Mouse (Mus musculus) lung, postnatal 0 days (tissue): Measurements from ENCODE around the gene Tex50. TPM values are rescaled to one million over a fixed set of nuclear protein-coding genes. Genes with fewer than 3 reads are reported as not detected.
"Not testable (repeated sequence)": the region's sequence is repeated elsewhere in the genome, so short reads cannot be mapped to it uniquely, and the experiment has no call there.

ENCODE experiments used
- ATAC-seq: fragments of 200-750 bp; cut with Nextera tagmentation; 2 replicates; pipeline ENCODE4 v1.8.0; 2017; ENCODE audit warnings: moderate library complexity
- DNase-seq: peaks from one replicate; pipeline ENCODE4 v3.0.0-alpha.2; 2016; ENCODE audit warnings: low spot score
- H3K27ac ChIP-seq: fragments of 300-500 bp; sonication (generic); 2 replicates; pipeline ENCODE4 v1.5.1; 2014; ENCODE audit warnings: antibody characterized with exemption, mild to moderate bottlenecking, low read length, mixed read lengths
- H3K27me3 ChIP-seq: fragments of 300-500 bp; sonication (generic); replicated peaks from 2 replicates; pipeline ENCODE4 v1.6.1; 2014; ENCODE audit warnings: low read length, mixed read lengths; ENCODE audit not compliant: insufficient read depth
- H3K36me3 ChIP-seq: fragments of 300-500 bp; sonication (generic); 2 replicates; pipeline ENCODE4 v1.6.1; 2014; ENCODE audit warnings: low read length, mixed read lengths; ENCODE audit not compliant: insufficient read depth
- H3K4me1 ChIP-seq: fragments of 300-500 bp; sonication (generic); 2 replicates; pipeline ENCODE4 v1.6.1; 2014; ENCODE audit warnings: antibody characterized with exemption, low read depth, low read length, mixed read lengths; ENCODE audit not compliant: insufficient read depth
- H3K4me2 ChIP-seq: fragments of 300-500 bp; sonication (generic); replicated peaks from 2 replicates; pipeline ENCODE4 v1.6.1; 2014; ENCODE audit warnings: low read depth, mild to moderate bottlenecking, low read length, moderate library complexity, mixed read lengths
- H3K4me3 ChIP-seq: fragments of 300-500 bp; sonication (generic); 2 replicates; pipeline ENCODE4 v1.5.1; 2014; ENCODE audit warnings: low read depth, low read length
- H3K9ac ChIP-seq: fragments of 300-500 bp; sonication (generic); replicated peaks from 2 replicates; pipeline ENCODE4 v1.6.1; 2014; ENCODE audit warnings: low read depth, mild to moderate bottlenecking
- H3K9me3 ChIP-seq: fragments of 300-500 bp; sonication (generic); 2 replicates; pipeline ENCODE4 v1.6.1; 2016; ENCODE audit warnings: low read length, mixed read lengths
- CTCF ChIP-seq: IDR thresholded peaks from 2 replicates; pipeline ENCODE4 v1.5.1; 2016; ENCODE audit warnings: antibody characterized with exemption, mild to moderate bottlenecking
- EP300 ChIP-seq: IDR thresholded peaks from 2 replicates; pipeline ENCODE4 v1.6.1; 2016; ENCODE audit warnings: antibody characterized with exemption, mild to moderate bottlenecking, control low read depth
- WGBS: fragments of 180-500 bp; shearing (Covaris S2); extraction: QIAGEN DNeasy Blood & Tissue Kit; methylation state at CpG from one replicate; pipeline ENCODE4 v1.1.7; 2014; 5-methylcytosine and 5-hydroxymethylcytosine counted together
- polyA plus RNA-seq: library from polyadenylated mRNA; unstranded; fragments of >200 nt; fragmentation: Nextera tagmentation; extraction: Ambion mirVana; gene quantifications from 2 replicates; pipeline ENCODE4 v1.2.1, GENCODE M21; 2015

Tex50 gene
- polyA plus RNA-seq, 1 experiment from 2014 or later: not detected

- H3K27ac ChIP-seq: no peak overlapping the region
- H3K4me2 ChIP-seq: no peak overlapping the region
- H3K9ac ChIP-seq: no peak overlapping the region
- 65% methylated on average over 2 of the region's 2 CpGs for WGBS
- DNase-seq: no peak
- no peak for ATAC-seq
- H3K9me3 ChIP-seq: no peaks in the 10 kb centered on the region
- no peaks in the 10 kb centered on the region for H3K36me3 ChIP-seq
- TF ChIP-seq CTCF (no peak), EP300 (no peak)
- H3K4me3 ChIP-seq: no peak overlapping the region
- no peaks in the 10 kb centered on the region for H3K4me1 ChIP-seq
- no peaks in the 10 kb centered on the region for H3K27me3 ChIP-seq
Measured at GRCm38 (mm10) chr1:161147888-161148287, 11.2 kb downstream of the Tex50 start.

- DNase-seq, H3K36me3 ChIP-seq, H3K27me3 ChIP-seq, H3K27ac ChIP-seq, ATAC-seq, H3K4me1 ChIP-seq, H3K9me3 ChIP-seq, H3K4me2 ChIP-seq, H3K4me3 ChIP-seq, H3K9ac ChIP-seq: not testable (repeated sequence)
- WGBS: 72% methylated on average over 8 of the region's 8 CpGs
Measured at GRCm38 (mm10) chr1:161145611-161146010, 13.5 kb downstream of the Tex50 start.

- TF ChIP-seq CTCF (no peak), EP300 (no peak)
- Histone ChIP-seq H3K36me3 (no peaks in the 10 kb centered on the region), H3K4me1 (no peaks in the 10 kb centered on the region; the same call in 1 of the 2 replicates), H3K4me3 (no peak overlapping the region), H3K9me3 (no peaks in the 10 kb centered on the region), H3K27ac (no peak overlapping the region), H3K9ac (no peak overlapping the region), H3K4me2 (no peak overlapping the region), H3K27me3 (no peaks in the 10 kb centered on the region)
- 77% methylated on average over 7 of the region's 7 CpGs for WGBS
- DNase-seq (no peak), ATAC-seq (no peak)
Measured at GRCm38 (mm10) chr1:161143216-161143615, 15.9 kb downstream of the Tex50 start.

- H3K4me3 ChIP-seq: peak within 1 kb of the TSS; percentile 16; the same call in 1 of the 2 replicates
- no peaks in the 10 kb centered on the region for H3K36me3 ChIP-seq
- H3K27ac ChIP-seq: no peak within 1 kb of the TSS
- H3K9ac ChIP-seq: no peak within 1 kb of the TSS
- no peaks in the 10 kb centered on the region; the same call in 1 of the 2 replicates for H3K4me1 ChIP-seq
- peak within 1 kb of the TSS; percentile 41 for H3K4me2 ChIP-seq
- ATAC-seq (no peak), DNase-seq (peak; percentile 31)
- no peaks in the 10 kb centered on the region for H3K9me3 ChIP-seq
- H3K27me3 ChIP-seq: no peaks in the 10 kb centered on the region
- 6% methylated on average over 33 of the region's 33 CpGs for WGBS
- TF ChIP-seq EP300 (no peak), CTCF (no peak)
Measured at GRCm38 (mm10) chr1:161142531-161143159, 16.5 kb downstream of the Tex50 start, which contains the start of gene Ankrd45. Gene Ankrd45 (plus strand): TSS chr1:161142691.

GRCm38 (mm10) chr1:161140026-161140762, 18.9 kb downstream of the Tex50 start:
- Histone ChIP-seq H3K4me3 (no peak overlapping the region), H3K36me3 (no peaks in the 10 kb centered on the region), H3K4me2 (no peak overlapping the region), H3K27me3 (no peaks in the 10 kb centered on the region), H3K4me1 (no peaks in the 10 kb centered on the region; the same call in 1 of the 2 replicates), H3K9me3 (no peaks in the 10 kb centered on the region), H3K9ac (no peak overlapping the region), H3K27ac (no peak overlapping the region)
- ATAC-seq (no peak), DNase-seq (no peak)
- TF ChIP-seq EP300 (no peak), CTCF (peak; percentile 22; the same call in 1 of the 2 replicates)
- 76% methylated on average over 9 of the region's 9 CpGs for WGBS

GRCm38 (mm10) chr1:161139496-161139895, 19.6 kb downstream of the Tex50 start:
- Histone ChIP-seq H3K4me1 (no peaks in the 10 kb centered on the region; the same call in 1 of the 2 replicates), H3K36me3 (no peaks in the 10 kb centered on the region), H3K4me3 (no peak overlapping the region), H3K27ac (no peak overlapping the region), H3K9ac (no peak overlapping the region), H3K4me2 (no peak overlapping the region), H3K9me3 (no peaks in the 10 kb centered on the region), H3K27me3 (no peaks in the 10 kb centered on the region)
- no peak for ATAC-seq
- DNase-seq: no peak
- TF ChIP-seq CTCF: no peak
- 64% methylated on average over 2 of the region's 2 CpGs for WGBS
